Mouse (Mus musculus): ENCODE results near the gene Xdh.

DNA sequence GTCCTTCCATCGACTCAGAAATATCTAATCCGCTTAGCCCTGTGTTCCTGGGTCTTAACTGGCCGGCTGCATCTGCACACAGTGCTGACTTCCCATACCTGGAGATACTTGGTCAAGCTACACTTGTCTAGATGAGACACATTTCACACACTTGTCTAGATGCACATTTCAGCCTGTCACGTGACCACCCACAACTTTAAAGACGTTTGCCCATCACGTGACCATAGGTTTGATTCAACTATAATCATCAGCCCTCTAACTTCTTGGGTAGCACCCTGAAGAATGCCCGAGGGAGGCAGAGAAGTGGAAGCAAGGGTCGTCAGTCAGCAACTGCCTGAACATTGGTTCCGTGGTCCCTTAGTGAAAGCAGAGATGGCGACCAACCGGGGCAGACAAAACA, 22.7 kb upstream of the Xdh start:
- TF ChIP-seq CTCF (conservative IDR thresholded peaks at IDR 0.05; ENCODE audit: low read length), result no peak
- no peak for TF ChIP-seq NANOG (IDR thresholded peaks at IDR 0.05; ENCODE audit: borderline replicate concordance, low read length)
- TF ChIP-seq POU5F1 (IDR thresholded peaks at IDR 0.05; ENCODE audit: borderline replicate concordance, low read length), result no peak
